Mouse (Mus musculus) kidney, postnatal 0 days (tissue): Measurements from ENCODE around the gene Slc22a23. TPM values are rescaled to one million over a fixed set of nuclear protein-coding genes. Genes with fewer than 3 reads are reported as not detected.
"Not testable (repeated sequence)": the region's sequence is repeated elsewhere in the genome, so short reads cannot be mapped to it uniquely, and the experiment has no call there.

ENCODE experiments used
- ATAC-seq: fragments of 200-750 bp; cut with Nextera tagmentation; replicated peaks from 2 replicates; pipeline ENCODE4 v1.8.0; 2017; ENCODE audit warnings: low read depth, moderate number of reproducible peaks, moderate TSS enrichment, moderate library complexity; ENCODE audit not compliant: low FRiP score
- DNase-seq: peaks from one replicate; pipeline ENCODE4 v3.0.0-alpha.2; 2016; ENCODE audit warnings: low spot score
- H3K27ac ChIP-seq: fragments of 300-500 bp; sonication (generic); 2 replicates; pipeline ENCODE4 v1.5.1; 2014; ENCODE audit warnings: mild to moderate bottlenecking
- H3K27me3 ChIP-seq: fragments of 300-500 bp; sonication (generic); 2 replicates; pipeline ENCODE4 v1.6.1; 2014; ENCODE audit warnings: low read length, mixed read lengths; ENCODE audit not compliant: insufficient read depth
- H3K36me3 ChIP-seq: fragments of 300-500 bp; sonication (generic); 2 replicates; pipeline ENCODE4 v1.6.1; 2014; ENCODE audit warnings: low read length, mixed read lengths; ENCODE audit not compliant: insufficient read depth
- H3K4me1 ChIP-seq: fragments of 300-500 bp; sonication (generic); replicated peaks from 2 replicates; pipeline ENCODE4 v1.6.1; 2014; ENCODE audit warnings: antibody characterized with exemption, low read length, mixed read lengths; ENCODE audit not compliant: insufficient read depth
- H3K4me2 ChIP-seq: fragments of 300-500 bp; sonication (generic); 2 replicates; pipeline ENCODE4 v1.6.1; 2014; ENCODE audit warnings: mild to moderate bottlenecking, low read length, moderate library complexity, mixed read lengths
- H3K4me3 ChIP-seq: fragments of 300-500 bp; sonication (generic); replicated peaks from 2 replicates; pipeline ENCODE4 v1.5.1; 2014; ENCODE audit warnings: low read depth, low read length
- H3K9ac ChIP-seq: fragments of 300-500 bp; sonication (generic); 2 replicates; pipeline ENCODE4 v1.6.1; 2014; ENCODE audit warnings: low read depth, low read length
- H3K9me3 ChIP-seq: fragments of 300-500 bp; sonication (generic); replicated peaks from 2 replicates; pipeline ENCODE4 v1.6.1; 2016; ENCODE audit warnings: low read length, inconsistent platforms, mixed read lengths
- CTCF ChIP-seq: IDR thresholded peaks from 2 replicates; pipeline ENCODE4 v1.5.1; 2016; ENCODE audit warnings: antibody characterized with exemption, low read depth, mild to moderate bottlenecking, moderate library complexity
- WGBS: fragments of 180-500 bp; shearing (Covaris S2); extraction: QIAGEN DNeasy Blood & Tissue Kit; methylation state at CpG from one replicate; pipeline ENCODE4 v1.1.7; 2014; 5-methylcytosine and 5-hydroxymethylcytosine counted together
- polyA plus RNA-seq: library from polyadenylated mRNA; unstranded; fragments of >200 nt; fragmentation: Nextera tagmentation; extraction: Ambion mirVana; gene quantifications from 2 replicates; pipeline ENCODE4 v1.2.1, GENCODE M21; 2015

The Slc22a23 gene
- 4.3 TPM in 2 replicates for polyA plus RNA-seq

GRCm38 (mm10) chr13:34345128-34346085, at the start of gene Slc22a23:
Gene Slc22a23 (minus strand): TSS chr13:34345182.
- Histone ChIP-seq H3K9me3 (no peaks in the 10 kb centered on the region), H3K36me3 (no peaks in the 10 kb centered on the region), H3K9ac (peak within 1 kb of the TSS; percentile 81), H3K27ac (no peak within 1 kb of the TSS; the same call in 1 of the 2 replicates), H3K27me3 (no peaks in the 10 kb centered on the region), H3K4me1 (peaks cover 16% of the 10 kb centered on the region), H3K4me2 (peak within 1 kb of the TSS; percentile 90), H3K4me3 (peak within 1 kb of the TSS; percentile 78)
- WGBS, result 8% methylated on average over 38 of the region's 69 CpGs
- peak; percentile 65 for TF ChIP-seq CTCF
- DNase-seq (peak; percentile 59), ATAC-seq (peak; percentile 84)

GRCm38 (mm10) chr13:34394305-34394704, 49.3 kb upstream of the Slc22a23 start:
- not testable (repeated sequence) for H3K9me3 ChIP-seq, ATAC-seq, H3K27me3 ChIP-seq, DNase-seq, H3K4me2 ChIP-seq, H3K9ac ChIP-seq, H3K4me3 ChIP-seq, H3K4me1 ChIP-seq, H3K36me3 ChIP-seq, H3K27ac ChIP-seq
- WGBS, result 64% methylated on average over 8 of the region's 16 CpGs

- no peak overlapping the region for H3K27ac ChIP-seq
- 80% methylated on average over 7 of the region's 7 CpGs for WGBS
- H3K27me3 ChIP-seq, result no peaks in the 10 kb centered on the region
- no peak overlapping the region for H3K4me3 ChIP-seq
- DNase-seq (no peak), ATAC-seq (no peak)
- H3K4me2 ChIP-seq, result no peak overlapping the region
- no peaks in the 10 kb centered on the region for H3K9me3 ChIP-seq
- no peak overlapping the region for H3K9ac ChIP-seq
- no peaks in the 10 kb centered on the region for H3K36me3 ChIP-seq
- H3K4me1 ChIP-seq, result no peaks in the 10 kb centered on the region
- no peak for TF ChIP-seq CTCF
These were observed 47.4 kb upstream of the Slc22a23 start for GRCm38 (mm10) chr13:34392376-34392775.

- no peak for ATAC-seq
- DNase-seq, result no peak
- H3K4me3 ChIP-seq, result no peak overlapping the region
- no peak overlapping the region for H3K9ac ChIP-seq
- H3K27me3 ChIP-seq, result no peaks in the 10 kb centered on the region
- WGBS, result 73% methylated on average over 5 of the region's 5 CpGs
- TF ChIP-seq CTCF, result no peak
- no peak overlapping the region for H3K4me2 ChIP-seq
- no peak overlapping the region for H3K27ac ChIP-seq
- H3K4me1 ChIP-seq, result no peaks in the 10 kb centered on the region
- no peaks in the 10 kb centered on the region for H3K9me3 ChIP-seq
- no peaks in the 10 kb centered on the region for H3K36me3 ChIP-seq
These were observed 43.2 kb upstream of the Slc22a23 start for GRCm38 (mm10) chr13:34388219-34388618.

- Histone ChIP-seq H3K36me3 (no peaks in the 10 kb centered on the region), H3K4me3 (no peak overlapping the region), H3K9me3 (no peaks in the 10 kb centered on the region), H3K27me3 (no peaks in the 10 kb centered on the region), H3K4me2 (no peak overlapping the region), H3K4me1 (no peaks in the 10 kb centered on the region), H3K27ac (no peak overlapping the region), H3K9ac (no peak overlapping the region)
- ATAC-seq, result no peak
- no peak for DNase-seq
- 35% methylated on average over 3 of the region's 3 CpGs for WGBS
- no peak for TF ChIP-seq CTCF
These were observed 38.4 kb upstream of the Slc22a23 start for GRCm38 (mm10) chr13:34383416-34383815.

- no peaks in the 10 kb centered on the region for H3K27me3 ChIP-seq
- TF ChIP-seq CTCF, result no peak
- no peak for DNase-seq
- H3K9ac ChIP-seq, result no peak overlapping the region
- H3K4me3 ChIP-seq, result no peak overlapping the region
- H3K36me3 ChIP-seq, result no peaks in the 10 kb centered on the region
- no peaks in the 10 kb centered on the region for H3K9me3 ChIP-seq
- H3K4me1 ChIP-seq, result no peaks in the 10 kb centered on the region
- H3K4me2 ChIP-seq, result no peak overlapping the region
- no peak for ATAC-seq
- 88% methylated on average over 3 of the region's 3 CpGs for WGBS
- H3K27ac ChIP-seq, result no peak overlapping the region
These were observed 33.9 kb upstream of the Slc22a23 start for GRCm38 (mm10) chr13:34378926-34379325.
